Mouse (Mus musculus): ENCODE results near the gene Pitpnc1. TPM values are rescaled to one million over a fixed set of nuclear protein-coding genes. Genes with fewer than 3 reads are reported as not detected.

The Pitpnc1 gene
- polyA plus RNA-seq, 1 experiment from 2014 or later, result 16.2 TPM

GRCm38 (mm10) chr11:107375816-107376215 lies 94.7 kb downstream of the Pitpnc1 start:
- Histone ChIP-seq H3K4me2 (ENCODE audit: low read depth, low read length) (no peak overlapping the region), H3K27ac (ENCODE audit: low read length) (no peak overlapping the region), H3K4me3 (ENCODE audit: low read length) (no peak overlapping the region), H3K27me3 (ENCODE audit: control insufficient read depth, insufficient read depth, low read depth, low read length) (no peaks in the 10 kb centered on the region), H3K4me1 (replicated peaks; ENCODE audit: control insufficient read depth, insufficient read depth, low read length) (peaks cover 22% of the 10 kb centered on the region), H3K9ac (ENCODE audit: low read length) (no peak overlapping the region), H3K36me3 (ENCODE audit: control insufficient read depth, insufficient read depth, low read length) (no peaks in the 10 kb centered on the region), H3K9me3 (ENCODE audit: control insufficient read depth, low read length) (no peaks in the 10 kb centered on the region)
- 75% methylated on average over 11 of the region's 11 CpGs for WGBS
- no peak for ATAC-seq (ENCODE audit: low read depth)

GRCm38 (mm10) chr11:107373569-107373968 lies 96.9 kb downstream of the Pitpnc1 start:
- H3K36me3 ChIP-seq (ENCODE audit: control insufficient read depth, insufficient read depth, low read length), result no peaks in the 10 kb centered on the region
- H3K9me3 ChIP-seq (ENCODE audit: control insufficient read depth, low read length), result no peaks in the 10 kb centered on the region
- no peak overlapping the region for H3K27ac ChIP-seq (ENCODE audit: low read length)
- H3K4me1 ChIP-seq (replicated peaks; ENCODE audit: control insufficient read depth, insufficient read depth, low read length), result peaks cover 9% of the 10 kb centered on the region
- 93% methylated on average over 6 of the region's 6 CpGs for WGBS
- H3K9ac ChIP-seq (ENCODE audit: low read length), result no peak overlapping the region
- H3K27me3 ChIP-seq (ENCODE audit: control insufficient read depth, insufficient read depth, low read depth, low read length), result no peaks in the 10 kb centered on the region
- no peak for ATAC-seq (ENCODE audit: low read depth)
- H3K4me2 ChIP-seq (ENCODE audit: low read depth, low read length), result no peak overlapping the region
- H3K4me3 ChIP-seq (ENCODE audit: low read length), result no peak overlapping the region

GRCm38 (mm10) chr11:107373154-107373553 lies 97.3 kb downstream of the Pitpnc1 start:
- Histone ChIP-seq H3K4me1 (replicated peaks; ENCODE audit: control insufficient read depth, insufficient read depth, low read length) (peaks cover 9% of the 10 kb centered on the region), H3K4me2 (ENCODE audit: low read depth, low read length) (no peak overlapping the region), H3K27me3 (ENCODE audit: control insufficient read depth, insufficient read depth, low read depth, low read length) (no peaks in the 10 kb centered on the region), H3K36me3 (ENCODE audit: control insufficient read depth, insufficient read depth, low read length) (no peaks in the 10 kb centered on the region), H3K4me3 (ENCODE audit: low read length) (no peak overlapping the region), H3K9ac (ENCODE audit: low read length) (no peak overlapping the region), H3K27ac (ENCODE audit: low read length) (no peak overlapping the region), H3K9me3 (ENCODE audit: control insufficient read depth, low read length) (no peaks in the 10 kb centered on the region)
- 94% methylated on average over 4 of the region's 4 CpGs for WGBS
- no peak for ATAC-seq (ENCODE audit: low read depth)

GRCm38 (mm10) chr11:107372688-107373087 lies 97.8 kb downstream of the Pitpnc1 start:
- Histone ChIP-seq H3K4me3 (ENCODE audit: low read length) (no peak overlapping the region), H3K9ac (ENCODE audit: low read length) (no peak overlapping the region), H3K4me2 (ENCODE audit: low read depth, low read length) (no peak overlapping the region), H3K27ac (ENCODE audit: low read length) (no peak overlapping the region), H3K9me3 (ENCODE audit: control insufficient read depth, low read length) (no peaks in the 10 kb centered on the region), H3K36me3 (ENCODE audit: control insufficient read depth, insufficient read depth, low read length) (no peaks in the 10 kb centered on the region), H3K4me1 (replicated peaks; ENCODE audit: control insufficient read depth, insufficient read depth, low read length) (peaks cover 9% of the 10 kb centered on the region), H3K27me3 (ENCODE audit: control insufficient read depth, insufficient read depth, low read depth, low read length) (no peaks in the 10 kb centered on the region)
- 62% methylated on average over 7 of the region's 7 CpGs for WGBS
- no peak for ATAC-seq (ENCODE audit: low read depth)

GRCm38 (mm10) chr11:107370476-107370875 lies 100.0 kb downstream of the Pitpnc1 start:
- H3K36me3 ChIP-seq (ENCODE audit: control insufficient read depth, insufficient read depth, low read length), result no peaks in the 10 kb centered on the region
- no peak; the same call in 1 of the 2 replicates for ATAC-seq (ENCODE audit: low read depth)
- H3K9ac ChIP-seq (ENCODE audit: low read length), result no peak overlapping the region
- no peaks in the 10 kb centered on the region for H3K27me3 ChIP-seq (ENCODE audit: control insufficient read depth, insufficient read depth, low read depth, low read length)
- H3K4me2 ChIP-seq (ENCODE audit: low read depth, low read length), result no peak overlapping the region
- no peaks in the 10 kb centered on the region for H3K9me3 ChIP-seq (ENCODE audit: control insufficient read depth, low read length)
- no peak overlapping the region for H3K27ac ChIP-seq (ENCODE audit: low read length)
- no peak overlapping the region for H3K4me3 ChIP-seq (ENCODE audit: low read length)
- WGBS, result 81% methylated on average over 3 of the region's 3 CpGs
- peaks cover 8% of the 10 kb centered on the region; the same call in 1 of the 2 replicates for H3K4me1 ChIP-seq (replicated peaks; ENCODE audit: control insufficient read depth, insufficient read depth, low read length)

- Histone ChIP-seq H3K9me3 (ENCODE audit: control insufficient read depth, low read length) (no peaks in the 10 kb centered on the region), H3K4me2 (ENCODE audit: low read depth, low read length) (no peak overlapping the region), H3K36me3 (ENCODE audit: control insufficient read depth, insufficient read depth, low read length) (no peaks in the 10 kb centered on the region), H3K9ac (ENCODE audit: low read length) (no peak overlapping the region), H3K27ac (ENCODE audit: low read length) (no peak overlapping the region), H3K4me3 (ENCODE audit: low read length) (no peak overlapping the region), H3K4me1 (replicated peaks; ENCODE audit: control insufficient read depth, insufficient read depth, low read length) (peaks cover 8% of the 10 kb centered on the region; the same call in 1 of the 2 replicates), H3K27me3 (ENCODE audit: control insufficient read depth, insufficient read depth, low read depth, low read length) (no peaks in the 10 kb centered on the region)
- WGBS, result 89% methylated on average over 6 of the region's 6 CpGs
- no peak for ATAC-seq (ENCODE audit: low read depth)
Measured at GRCm38 (mm10) chr11:107369661-107370060, 100.8 kb downstream of the Pitpnc1 start.

GRCm38 (mm10) chr11:107365938-107366712 lies 104.4 kb downstream of the Pitpnc1 start:
- Histone ChIP-seq H3K27ac (ENCODE audit: low read length) (no peak overlapping the region), H3K9ac (ENCODE audit: low read length) (0 out of 2 replicates have a peak overlapping the region, but pooled peaks have one; percentile 19), H3K4me1 (replicated peaks; ENCODE audit: control insufficient read depth, insufficient read depth, low read length) (peaks cover 8% of the 10 kb centered on the region; the same call in 1 of the 2 replicates), H3K27me3 (ENCODE audit: control insufficient read depth, insufficient read depth, low read depth, low read length) (no peaks in the 10 kb centered on the region), H3K9me3 (ENCODE audit: control insufficient read depth, low read length) (no peaks in the 10 kb centered on the region), H3K4me3 (ENCODE audit: low read length) (no peak overlapping the region), H3K36me3 (ENCODE audit: control insufficient read depth, insufficient read depth, low read length) (no peaks in the 10 kb centered on the region), H3K4me2 (ENCODE audit: low read depth, low read length) (peak overlapping the region; percentile 27; the same call in 1 of the 2 replicates)
- WGBS, result 41% methylated on average over 13 of the region's 13 CpGs
- ATAC-seq (ENCODE audit: low read depth), result no peak

GRCm38 (mm10) chr11:107358695-107359094 lies 111.8 kb downstream of the Pitpnc1 start:
- no peak overlapping the region for H3K4me3 ChIP-seq (ENCODE audit: low read length)
- H3K4me2 ChIP-seq (ENCODE audit: low read depth, low read length), result no peak overlapping the region
- ATAC-seq (ENCODE audit: low read depth), result 0 out of 2 replicates have a peak, but pooled peaks have one; percentile 23
- H3K9ac ChIP-seq (ENCODE audit: low read length), result no peak overlapping the region
- H3K36me3 ChIP-seq (ENCODE audit: control insufficient read depth, insufficient read depth, low read length), result no peaks in the 10 kb centered on the region
- peaks cover 2% of the 10 kb centered on the region; the same call in 1 of the 2 replicates for H3K4me1 ChIP-seq (replicated peaks; ENCODE audit: control insufficient read depth, insufficient read depth, low read length)
- H3K9me3 ChIP-seq (ENCODE audit: control insufficient read depth, low read length), result no peaks in the 10 kb centered on the region
- peak overlapping the region; percentile 19; the same call in 1 of the 2 replicates for H3K27ac ChIP-seq (ENCODE audit: low read length)
- WGBS, result 57% methylated on average over 5 of the region's 5 CpGs
- H3K27me3 ChIP-seq (ENCODE audit: control insufficient read depth, insufficient read depth, low read depth, low read length), result no peaks in the 10 kb centered on the region

GRCm38 (mm10) chr11:107356224-107356623 lies 114.3 kb downstream of the Pitpnc1 start:
- H3K27ac ChIP-seq (ENCODE audit: low read length), result no peak overlapping the region

More at GRCm38 (mm10) chr11:107356224-107356623, 114.3 kb downstream of the Pitpnc1 start:
- H3K27me3 ChIP-seq (ENCODE audit: control insufficient read depth, insufficient read depth, low read depth, low read length), result no peaks in the 10 kb centered on the region
- H3K4me2 ChIP-seq (ENCODE audit: low read depth, low read length), result no peak overlapping the region
- no peak overlapping the region for H3K4me3 ChIP-seq (ENCODE audit: low read length)
- ATAC-seq (ENCODE audit: low read depth), result no peak
- H3K36me3 ChIP-seq (ENCODE audit: control insufficient read depth, insufficient read depth, low read length), result no peaks in the 10 kb centered on the region
- no peak overlapping the region for H3K9ac ChIP-seq (ENCODE audit: low read length)
- peaks cover 2% of the 10 kb centered on the region; the same call in 1 of the 2 replicates for H3K4me1 ChIP-seq (replicated peaks; ENCODE audit: control insufficient read depth, insufficient read depth, low read length)
- no peaks in the 10 kb centered on the region for H3K9me3 ChIP-seq (ENCODE audit: control insufficient read depth, low read length)
- 79% methylated on average over 7 of the region's 7 CpGs for WGBS
